Mouse (Mus musculus) olfactory bulb, adult 2 months (tissue): Measurements from ENCODE around the gene Serinc3.

Source experiments
- CTCF ChIP-seq: fragments of 200-500 bp; IDR thresholded peaks from 2 replicates; pipeline ENCODE4 v1.5.1; 2012; ENCODE audit warnings: low read depth, mild to moderate bottlenecking, low read length, moderate library complexity; ENCODE audit not compliant: insufficient read depth
- POLR2A ChIP-seq: fragments of 200-500 bp; IDR thresholded peaks from 2 replicates; pipeline ENCODE4 v1.6.1; 2012; ENCODE audit warnings: mild to moderate bottlenecking, low read depth, low read length, moderate library complexity; ENCODE audit not compliant: insufficient read depth

- TF ChIP-seq CTCF (no peak), POLR2A (no peak)
Observed at GRCm38 (mm10) chr2:163675144-163675619, 30.3 kb upstream of the Serinc3 start.
